Mouse (Mus musculus) myocyte (in vitro differentiated cells): ENCODE data around the gene Rap1gap2.

Experiments
- MAX ChIP-seq: IDR thresholded peaks from one replicate; pipeline ENCODE4 v1.6.1; 2011; ENCODE audit warnings: low read depth, mild to moderate bottlenecking, control low read depth
- MYOD1 ChIP-seq, 3 experiments: IDR thresholded peaks; one replicate each; pipeline ENCODE4 v1.6.1; 2011; ENCODE audit warnings: control low read depth in 2 of 3, low read depth in 2 of 3, mild to moderate bottlenecking in 2 of 3, moderate library complexity in 1 of 3; ENCODE audit not compliant: insufficient read length in 2 of 3, control insufficient read depth in 1 of 3
- MYOG ChIP-seq, 3 experiments: IDR thresholded peaks; one replicate each; pipeline ENCODE4 v1.6.1; 2011; ENCODE audit warnings: control low read depth in 2 of 3, low read depth in 2 of 3, mild to moderate bottlenecking in 2 of 3; ENCODE audit not compliant: insufficient read length in 2 of 3, control insufficient read depth in 1 of 3, insufficient read depth in 1 of 3
- POLR2A ChIP-seq: IDR thresholded peaks from one replicate; pipeline ENCODE4 v1.6.1; 2011; ENCODE audit warnings: low read depth, mild to moderate bottlenecking, control low read depth, moderate library complexity; ENCODE audit not compliant: insufficient read length
- REST ChIP-seq: IDR thresholded peaks from one replicate; pipeline ENCODE4 v1.6.1; 2011; ENCODE audit warnings: mild to moderate bottlenecking, control low read depth, moderate library complexity; ENCODE audit not compliant: insufficient read depth, insufficient read length
- TCF3 ChIP-seq: IDR thresholded peaks from one replicate; pipeline ENCODE4 v1.6.1; 2011; ENCODE audit warnings: low read depth, control low read depth; ENCODE audit not compliant: insufficient read length

GRCm38 (mm10) chr11:74602286-74602685 is 8.4 kb downstream of the Rap1gap2 start:
- no peak for TF ChIP-seq POLR2A
- no peak for TF ChIP-seq REST
- TF ChIP-seq MYOG (IDR thresholded peaks at IDR 0.05; ENCODE audit: control insufficient read depth in 1 of 3, insufficient read depth in 1 of 3, insufficient read length in 2 of 3, low read depth in 2 of 3) = no peak
- TF ChIP-seq TCF3 = no peak
- TF ChIP-seq MAX = no peak
- no peak for TF ChIP-seq MYOD1 (IDR thresholded peaks at IDR 0.05; ENCODE audit: control insufficient read depth in 1 of 3, insufficient read length in 2 of 3, low read depth in 2 of 3)
